Mouse (Mus musculus): ENCODE results near the gene Focad.

Focad gene

DNA sequence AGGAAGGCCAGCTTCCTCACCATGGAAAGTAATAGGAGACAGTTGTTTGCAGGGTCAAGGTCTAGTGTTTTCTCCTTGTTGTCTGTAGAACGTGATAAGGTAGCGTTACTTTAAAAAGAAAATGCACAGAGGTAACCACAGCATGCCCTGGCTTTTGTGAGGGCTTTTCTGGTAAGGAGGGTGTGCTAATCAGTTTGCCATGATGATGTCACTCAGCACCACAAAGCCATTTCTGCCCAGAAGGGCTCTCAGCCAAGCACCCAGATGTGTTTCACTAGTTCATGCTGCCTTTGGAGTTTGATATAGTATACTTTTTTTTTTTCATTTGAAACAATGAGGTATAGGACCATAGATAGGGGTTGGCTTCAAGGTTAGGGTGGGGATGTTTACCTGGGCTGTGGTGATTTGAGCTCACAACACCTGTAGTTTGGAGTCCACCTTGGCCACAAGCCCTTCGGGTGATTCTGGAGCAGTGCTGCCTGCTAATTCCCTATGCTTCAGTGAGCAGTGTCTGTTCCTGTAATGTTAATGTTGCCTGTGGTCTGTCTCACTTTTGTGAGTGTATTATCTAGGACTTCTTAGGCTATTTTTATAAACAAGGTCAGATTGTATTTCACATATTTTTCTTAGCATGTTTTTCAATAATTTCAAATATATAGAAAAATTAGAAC, 61.2 kb downstream of the Focad start:
- no peak for DNase-seq (ENCODE audit: low spot score)

DNA sequence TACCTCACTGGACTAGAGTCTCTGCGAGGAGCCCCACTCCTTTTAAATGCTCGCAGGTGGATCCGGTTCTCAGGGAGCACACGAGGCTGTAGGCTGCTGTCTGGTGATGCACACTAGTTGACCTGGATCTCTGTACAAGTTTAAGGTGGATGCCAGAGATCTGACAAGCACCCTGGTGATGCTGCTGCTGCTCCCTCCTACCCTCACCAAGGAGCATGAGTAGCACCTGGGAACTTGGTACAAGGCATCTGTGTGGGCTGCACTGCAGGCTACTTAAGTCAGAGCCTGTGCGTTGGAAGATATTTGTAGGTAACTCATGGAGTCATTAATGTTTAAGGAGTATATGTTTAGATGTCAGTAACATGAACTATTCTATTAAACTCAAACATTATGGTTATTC, 62.5 kb downstream of the Focad start:
- no peak for DNase-seq (ENCODE audit: low spot score)

DNA sequence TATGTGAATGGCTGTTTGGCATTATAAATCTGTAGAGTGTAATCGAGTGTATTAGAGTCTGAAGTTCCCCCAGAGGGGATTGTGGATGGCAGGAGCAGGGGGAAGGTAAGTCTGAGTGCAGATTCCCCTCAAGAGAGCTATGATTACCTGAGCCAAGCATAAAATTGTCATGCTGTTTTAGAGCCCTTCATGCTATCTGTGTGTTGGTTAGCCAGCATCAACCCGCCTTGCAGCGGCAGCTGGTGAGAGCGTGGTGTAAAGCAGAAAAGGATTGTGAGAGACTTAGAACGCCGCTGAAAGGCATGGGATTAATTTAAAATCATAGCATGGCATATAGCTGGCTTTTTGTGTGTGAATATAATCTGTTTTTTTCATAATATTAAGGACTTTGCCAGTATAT, 63.2 kb downstream of the Focad start:
- no peak for DNase-seq (ENCODE audit: low spot score)

DNA sequence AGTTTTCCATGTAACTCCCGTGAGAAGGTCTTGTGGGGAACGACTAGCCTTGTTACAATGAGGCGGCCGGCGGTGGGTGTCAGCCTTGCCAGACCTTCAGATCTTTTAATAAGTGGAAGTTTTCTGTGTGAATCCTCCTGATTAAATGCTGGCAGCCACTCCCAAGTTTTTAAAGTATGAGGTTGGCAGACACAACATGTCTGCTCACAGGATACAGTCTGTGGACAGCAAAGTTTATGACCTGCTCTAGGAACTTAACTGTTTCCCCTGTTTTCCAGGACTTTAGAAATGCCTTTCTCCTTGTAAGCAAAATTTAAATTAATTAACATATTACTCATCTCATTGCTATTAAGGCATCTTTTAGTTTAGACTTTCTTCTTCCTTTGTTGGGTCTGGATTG, 64.8 kb downstream of the Focad start:
- DNase-seq (ENCODE audit: low spot score), result no peak

DNA sequence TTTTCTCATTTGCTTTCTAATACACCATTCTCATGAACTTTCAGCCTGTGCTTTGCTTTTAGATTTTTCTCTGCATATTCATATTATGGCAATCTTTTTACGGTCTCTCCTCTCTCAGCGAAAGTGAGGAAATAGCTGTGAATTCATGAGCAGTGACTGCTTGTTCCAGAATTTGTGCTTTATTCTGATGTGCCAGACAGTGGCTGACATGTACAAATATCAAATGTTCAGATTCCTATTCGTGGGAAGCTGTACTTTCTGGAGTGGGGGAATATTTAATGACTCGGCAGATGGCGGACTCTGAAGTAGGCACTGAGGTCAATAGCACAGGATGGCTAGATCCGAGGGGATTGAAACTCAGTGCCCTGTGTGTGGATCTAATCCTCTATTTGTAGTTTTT, 65.3 kb downstream of the Focad start:
- no peak for DNase-seq (ENCODE audit: low spot score)

DNA sequence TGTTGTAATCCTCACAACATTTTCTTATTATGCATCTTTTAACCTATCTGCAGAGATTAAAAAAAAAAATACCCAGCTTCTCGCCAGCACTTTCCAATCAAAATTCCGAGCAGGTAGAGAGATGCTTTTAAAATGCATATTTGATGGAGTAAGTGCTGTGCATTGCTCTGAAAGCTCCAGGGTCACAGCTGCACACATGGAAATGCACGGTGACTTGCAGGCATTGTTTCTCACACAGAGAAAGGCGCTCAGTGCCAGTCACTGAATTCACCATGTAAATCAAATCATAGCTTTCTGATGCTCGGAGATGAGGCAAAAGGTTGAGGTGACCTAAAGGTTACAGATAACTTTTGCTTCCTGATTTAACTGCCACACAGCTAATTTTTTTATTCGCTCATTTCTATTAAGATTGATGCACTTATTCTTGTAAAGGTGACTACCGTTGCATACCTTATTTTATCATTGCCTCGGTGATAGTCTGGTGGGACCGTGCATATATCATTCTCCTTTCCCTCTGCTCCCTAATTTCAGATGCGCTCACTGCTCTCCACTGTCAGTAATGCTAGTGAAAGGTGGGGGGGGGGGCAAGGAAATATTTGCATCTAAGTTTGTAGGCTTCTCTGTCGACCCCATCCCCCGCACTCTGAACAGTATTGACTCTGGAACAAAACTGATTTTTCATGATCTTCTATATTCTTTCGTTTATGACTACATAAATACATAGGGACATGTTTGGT, 69.2 kb downstream of the Focad start:
- DNase-seq (ENCODE audit: low spot score), result no peak

DNA sequence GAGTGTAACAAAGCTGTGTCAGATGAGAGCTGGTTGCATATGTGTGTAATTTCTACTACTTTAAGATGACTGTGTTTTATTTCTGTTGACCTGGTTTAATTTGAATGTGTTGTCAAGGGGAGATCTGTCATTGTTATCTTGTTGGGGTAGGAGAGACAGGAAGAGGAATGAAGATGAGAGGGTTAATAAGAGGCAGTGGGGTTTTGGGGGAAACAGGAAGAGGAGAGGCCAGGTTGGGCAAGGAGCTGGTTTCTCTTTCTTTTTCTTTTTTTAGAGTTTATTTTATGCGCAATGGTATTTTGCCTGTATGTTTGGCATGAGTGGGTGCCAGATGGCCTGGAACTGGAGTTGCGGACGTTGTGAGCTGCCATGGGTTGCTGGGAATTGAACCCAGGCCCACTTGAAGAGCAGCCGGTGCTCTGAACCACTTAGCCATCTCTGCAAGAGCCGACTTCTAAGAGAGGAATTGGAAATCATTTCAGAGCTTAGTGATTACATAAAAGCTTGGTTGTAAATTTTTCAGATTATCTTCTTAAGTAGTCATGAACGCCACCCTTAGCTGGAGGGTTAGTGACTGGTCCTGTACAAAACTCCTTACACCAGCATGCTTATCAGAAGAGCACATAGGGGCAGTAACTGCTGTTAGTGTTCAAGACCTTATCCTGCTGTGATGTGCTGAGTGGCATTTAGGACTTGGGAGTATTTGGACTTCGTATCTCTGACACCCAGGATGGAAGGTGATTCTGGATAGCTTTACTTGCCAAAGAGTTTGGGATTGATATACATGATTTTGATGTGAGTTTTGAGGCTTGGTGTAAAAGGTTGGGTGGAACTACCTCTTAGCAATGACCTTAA, 72.8 kb downstream of the Focad start:
- no peak for DNase-seq (ENCODE audit: low spot score)

DNA sequence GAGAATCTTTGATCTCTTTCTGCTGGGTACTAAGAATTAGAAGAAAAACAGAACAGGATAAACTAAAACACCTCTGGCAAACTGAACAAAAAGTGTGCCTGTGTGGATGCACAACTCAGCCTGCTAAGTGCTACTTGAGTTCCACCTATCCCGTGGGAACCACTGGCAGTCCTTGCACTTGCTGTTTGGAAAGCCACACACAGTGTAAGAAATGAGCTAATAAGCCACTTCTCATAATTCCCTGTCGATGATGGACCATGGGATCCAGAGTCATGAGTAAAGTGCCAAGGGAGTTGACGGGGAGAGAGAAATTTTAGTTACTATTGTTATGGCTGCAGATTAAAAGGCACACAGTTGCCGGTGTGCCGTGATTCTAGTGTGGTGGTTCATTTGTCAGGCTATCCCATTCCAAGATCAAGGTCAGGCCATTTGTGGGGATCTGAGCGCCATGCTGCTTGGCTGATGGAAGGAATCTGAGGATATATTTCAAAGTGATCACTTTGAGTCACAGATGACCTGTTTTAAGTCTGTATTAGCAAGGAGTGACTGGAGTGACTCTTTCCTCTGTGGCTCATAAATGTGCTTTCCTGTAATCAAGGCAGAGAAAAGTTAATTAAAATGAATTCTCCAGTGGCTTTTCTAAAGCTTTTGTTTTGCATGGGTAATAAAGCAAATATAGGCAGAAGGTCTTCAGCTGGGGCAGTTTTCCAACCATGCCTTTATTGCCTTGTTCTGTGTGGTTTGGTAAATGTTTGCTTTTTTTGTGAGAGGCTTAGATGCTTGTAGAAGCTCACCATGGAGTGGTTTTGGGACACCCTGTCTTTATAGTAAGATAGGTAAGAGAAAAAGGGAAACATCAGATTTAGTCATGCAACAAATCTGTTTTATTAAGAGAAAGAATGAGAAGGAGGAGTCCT, 80.9 kb downstream of the Focad start:
- no peak for DNase-seq (ENCODE audit: low spot score)

DNA sequence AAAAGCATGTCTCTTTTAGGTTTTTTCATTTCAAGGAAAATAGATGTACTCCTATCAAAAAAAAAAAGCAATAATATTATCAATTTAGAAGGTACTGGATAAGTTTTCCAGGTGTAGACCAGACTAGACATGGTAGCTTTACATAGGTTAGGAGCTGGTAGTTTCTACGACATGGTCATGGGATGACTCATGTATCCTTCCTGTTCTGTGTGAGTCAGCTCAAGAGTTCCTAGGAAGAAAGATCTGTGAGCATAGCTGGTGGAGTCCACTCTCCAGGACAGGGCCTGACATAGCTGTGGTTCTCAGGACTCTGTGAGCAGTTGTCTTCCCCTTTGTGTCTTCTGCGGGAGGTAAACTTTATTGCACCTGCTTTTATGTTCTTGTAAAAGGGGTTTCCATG, 84.9 kb downstream of the Focad start:
- DNase-seq (ENCODE audit: low spot score), result no peak

DNA sequence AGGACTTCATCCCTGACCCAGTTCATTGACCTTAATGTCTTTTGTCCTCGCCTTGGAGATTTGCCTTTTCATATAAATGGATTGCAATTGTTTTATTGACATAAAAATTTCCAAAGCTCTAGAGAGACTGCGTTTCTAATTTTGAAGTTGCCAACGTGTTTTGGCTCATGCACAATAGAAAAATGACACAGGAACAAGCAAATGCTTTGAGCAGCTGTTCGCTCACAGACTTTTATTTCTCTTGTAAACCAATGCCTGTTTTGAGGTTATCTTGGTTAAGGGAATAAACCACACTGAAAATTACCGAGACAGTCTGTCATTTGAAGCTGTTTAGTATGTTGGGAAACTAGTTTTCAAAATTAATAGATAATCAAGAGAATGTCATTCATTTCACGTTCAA, 89.9 kb downstream of the Focad start:
- DNase-seq (ENCODE audit: low spot score), result peak; percentile 26

DNA sequence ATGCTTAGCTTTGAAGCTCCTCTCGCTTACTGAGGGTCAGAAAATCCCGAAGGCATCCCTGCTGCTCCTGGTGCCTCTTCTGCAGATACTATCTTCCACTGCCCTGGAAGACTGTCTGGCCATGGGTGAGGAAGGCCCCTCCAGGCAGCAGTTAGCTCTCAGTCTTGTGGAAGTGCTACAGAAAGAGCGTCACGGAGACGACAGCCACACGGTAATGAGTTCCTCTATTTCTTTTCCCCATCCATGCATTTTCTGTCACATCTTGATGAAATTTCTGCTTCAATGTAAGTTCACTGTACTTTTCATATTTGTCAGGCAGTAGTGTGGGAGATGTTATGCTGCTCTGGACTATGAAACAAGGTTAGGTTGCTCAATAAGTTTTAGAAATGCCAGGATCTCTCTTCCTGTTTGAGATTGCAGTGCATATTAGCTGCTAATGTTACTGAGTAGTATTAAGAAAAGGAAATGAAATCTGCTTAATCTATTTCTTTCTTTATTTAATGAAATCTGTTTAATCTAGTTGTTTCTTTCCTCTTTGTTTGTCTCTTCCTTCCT, 91.5 kb downstream of the Focad start:
- no peak for DNase-seq (ENCODE audit: low spot score)

DNA sequence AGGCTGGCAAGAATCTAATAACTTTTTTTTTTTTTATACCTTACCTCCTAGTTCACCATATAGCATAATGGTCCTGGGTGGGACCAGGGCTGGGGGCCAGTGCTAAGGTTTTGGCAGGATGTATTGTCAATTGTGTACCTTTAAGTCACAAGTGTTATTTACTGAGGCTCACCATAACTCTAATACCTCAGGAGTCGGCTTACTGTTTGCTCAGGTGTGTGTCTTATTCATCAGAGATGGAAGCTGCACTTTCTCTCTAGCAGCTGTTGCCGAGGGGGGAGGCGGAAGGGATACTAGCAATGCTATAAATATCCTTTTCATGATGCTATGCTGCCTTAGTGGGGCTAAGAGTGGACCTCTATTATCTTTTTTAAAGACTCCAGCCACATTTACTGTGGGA, 93.2 kb downstream of the Focad start:
- no peak for DNase-seq (ENCODE audit: low spot score)

DNA sequence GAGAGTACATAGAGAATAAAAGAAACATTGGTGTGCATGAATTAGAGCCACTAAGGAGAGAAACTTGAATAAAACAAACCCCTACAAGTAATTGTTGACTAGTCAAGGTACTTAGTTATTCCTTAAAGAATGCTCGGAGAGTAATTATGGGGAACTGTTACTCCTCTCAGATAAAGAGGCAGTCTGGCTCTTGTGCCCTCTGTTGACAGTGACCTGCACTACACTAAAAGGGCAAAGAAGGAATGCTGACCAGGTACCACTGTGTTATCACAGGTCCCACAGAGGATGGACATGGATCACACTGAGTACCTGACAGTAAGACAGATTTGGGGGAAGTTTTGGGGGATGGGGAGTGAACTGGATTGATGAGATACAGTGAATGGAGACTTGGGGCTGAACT, 95.1 kb downstream of the Focad start:
- DNase-seq (ENCODE audit: low spot score), result no peak

DNA sequence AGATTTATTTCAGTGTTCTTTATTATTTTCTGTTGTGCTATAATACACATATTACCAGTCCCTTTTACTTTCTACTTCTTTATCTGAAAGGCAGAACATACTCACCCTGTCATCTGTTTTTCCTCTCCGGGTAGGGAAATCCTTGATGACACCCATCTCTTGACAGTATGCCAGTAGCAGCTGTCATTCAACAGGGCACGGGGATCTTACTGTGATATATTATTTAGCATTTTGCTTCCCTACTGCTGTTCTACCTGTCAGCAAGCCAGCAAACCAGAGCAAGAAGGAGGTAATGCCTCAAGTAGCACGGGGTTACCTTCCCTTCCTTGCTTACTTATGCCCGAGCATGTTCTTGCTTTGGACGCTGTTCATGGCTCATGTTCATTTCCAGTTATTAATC, 99.8 kb downstream of the Focad start:
- no peak for DNase-seq (ENCODE audit: low spot score)

DNA sequence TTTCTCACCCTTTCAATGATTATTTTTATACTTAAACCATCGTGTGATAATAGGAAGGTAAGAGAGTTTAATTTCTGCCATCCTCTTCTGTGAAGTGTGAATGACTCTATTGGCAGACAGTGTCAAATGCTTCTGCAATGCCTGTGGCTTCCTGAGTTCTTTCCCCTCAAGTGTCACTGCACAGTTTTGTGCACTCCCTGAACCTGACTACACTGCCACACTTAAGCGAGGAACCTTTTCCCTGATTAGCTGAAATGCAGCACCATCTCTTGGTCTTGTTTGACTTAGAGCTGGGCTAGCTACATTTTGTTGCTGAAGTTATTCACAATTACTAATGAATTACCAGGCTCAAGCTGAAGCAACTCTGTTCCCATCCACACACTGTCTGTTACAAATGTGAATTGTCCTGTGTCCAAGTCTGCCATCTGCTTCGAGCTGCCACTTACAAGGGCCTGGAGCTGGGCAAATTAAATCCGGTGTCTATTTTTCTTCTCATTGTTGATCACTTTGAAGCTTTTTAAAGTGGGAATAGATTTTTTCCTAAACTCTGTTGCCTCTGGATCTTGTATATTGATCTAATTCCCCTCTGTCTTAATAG, 101.6 kb downstream of the Focad start:
- peak; percentile 75 for DNase-seq (ENCODE audit: low spot score)

DNA sequence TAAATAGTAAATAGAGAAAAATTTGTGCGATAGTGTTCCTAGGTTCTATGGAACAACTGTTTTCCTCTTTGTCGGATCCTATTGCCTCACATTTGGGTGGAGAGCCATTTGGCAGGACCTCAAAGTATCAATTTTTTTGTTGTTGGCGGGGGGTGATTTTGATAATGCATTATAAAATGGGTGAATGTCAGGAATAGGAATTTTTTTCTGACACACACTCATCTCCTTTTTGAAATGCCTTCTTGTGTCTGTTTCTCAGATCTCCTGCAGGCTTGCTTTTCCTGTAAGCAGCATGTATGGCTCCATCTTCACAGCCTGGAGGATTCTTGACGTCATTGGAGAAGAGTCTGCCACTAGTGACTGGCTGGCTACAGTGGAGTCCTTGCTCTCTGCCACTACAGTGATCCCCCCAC, 102.1 kb downstream of the Focad start:
- peak; percentile 26 for DNase-seq (ENCODE audit: low spot score)

DNA sequence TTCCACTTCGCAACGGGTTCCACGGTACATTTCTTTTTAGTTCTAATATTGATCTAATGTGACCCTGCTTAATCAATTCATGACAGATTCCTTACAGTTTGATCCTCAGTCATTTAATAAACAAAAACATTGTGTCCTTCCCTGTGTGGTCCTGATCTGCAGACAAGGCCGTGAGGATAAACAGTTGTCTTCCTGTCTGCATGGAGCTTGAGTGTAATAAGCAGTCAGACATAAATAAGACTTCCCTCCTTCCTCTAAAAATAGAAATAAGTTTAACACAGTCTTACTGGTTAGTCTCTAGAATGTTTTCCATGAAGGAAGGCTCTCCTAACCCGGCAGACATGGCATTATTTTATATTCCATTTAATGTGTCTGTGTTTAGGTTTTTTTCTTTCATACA, 102.8 kb downstream of the Focad start:
- DNase-seq (ENCODE audit: low spot score), result no peak

DNA sequence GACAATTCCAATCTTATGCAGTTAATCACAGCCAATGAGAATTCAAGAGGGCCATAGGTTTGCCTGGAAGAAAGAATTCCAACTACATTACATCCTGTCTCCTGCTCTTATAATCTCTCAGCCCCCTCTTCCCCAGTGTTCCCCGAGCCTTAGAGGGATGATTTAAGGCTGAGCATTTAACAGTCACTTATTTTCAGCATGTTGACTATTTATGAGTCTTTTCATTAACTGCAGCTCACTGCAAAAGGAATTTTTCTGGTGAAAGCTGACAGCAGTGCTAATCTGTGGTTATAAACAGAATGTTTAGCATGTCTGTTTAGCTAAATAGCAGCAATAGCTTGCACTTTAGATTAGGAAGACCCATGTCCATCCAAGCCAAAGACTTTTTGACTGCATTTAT, 104.8 kb downstream of the Focad start:
- no peak for DNase-seq (ENCODE audit: low spot score)

DNA sequence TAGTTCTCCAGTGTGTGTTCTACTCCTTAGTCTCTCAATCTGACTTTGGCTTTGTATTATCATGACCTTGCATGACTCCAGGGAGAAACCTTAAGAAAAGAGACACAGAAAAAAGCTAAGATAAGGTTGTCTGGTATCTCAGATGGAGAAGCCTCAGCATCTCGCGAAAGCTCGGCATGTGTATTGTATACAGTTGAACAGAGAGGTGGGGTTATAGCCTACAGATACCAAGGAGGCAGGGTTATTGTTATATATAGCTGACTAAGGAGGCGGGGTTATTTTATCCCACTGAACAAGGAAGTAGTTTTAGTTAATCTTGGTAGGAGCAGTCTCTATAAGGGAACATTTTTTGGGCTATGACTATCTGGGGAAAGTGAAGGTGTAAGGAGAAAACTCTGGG, 106.6 kb downstream of the Focad start:
- DNase-seq (ENCODE audit: low spot score), result no peak

DNA sequence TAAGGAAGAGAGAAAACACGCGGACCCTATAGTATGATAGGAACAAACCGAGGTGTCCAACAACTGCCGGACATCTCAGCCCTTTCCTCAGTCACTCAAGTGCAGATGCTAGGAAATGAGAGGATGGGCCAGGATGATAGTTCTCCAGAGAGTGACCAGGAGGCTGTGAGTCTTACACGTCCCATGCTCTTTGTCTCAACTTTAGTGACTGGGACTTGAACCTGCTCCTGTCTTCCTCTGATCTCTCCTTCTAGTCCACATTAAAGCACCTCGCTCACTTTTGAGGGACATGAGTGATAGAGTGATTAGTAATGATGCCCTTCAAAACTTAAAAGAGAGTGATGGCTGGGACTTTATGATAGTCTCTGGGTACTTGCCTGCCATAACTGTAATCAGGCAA, 114.2 kb downstream of the Focad start:
- no peak for DNase-seq (ENCODE audit: low spot score)

DNA sequence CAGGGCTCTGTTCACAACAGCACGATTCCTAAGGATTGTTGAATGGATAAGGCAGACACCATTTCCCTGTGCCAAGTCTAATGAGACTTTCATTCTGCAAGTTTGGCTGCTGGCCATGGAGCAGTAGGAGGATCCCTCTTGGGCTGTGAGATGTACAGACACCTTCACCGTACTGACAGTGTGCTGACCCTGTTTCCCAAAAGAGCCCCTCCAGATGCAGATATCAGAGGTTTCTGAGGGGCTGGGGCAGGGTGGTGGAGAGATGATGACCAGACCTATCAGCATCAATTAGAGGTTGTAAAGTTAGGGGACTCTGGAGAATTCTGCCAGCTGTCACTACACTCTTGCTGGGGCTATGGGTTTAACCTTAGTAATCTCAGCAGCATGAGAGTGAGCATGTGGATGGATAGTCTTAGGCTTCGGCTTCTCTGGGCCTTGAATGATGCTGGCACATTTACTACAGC, 115.0 kb downstream of the Focad start:
- DNase-seq (ENCODE audit: low spot score), result peak; percentile 53

Measured in layer of hippocampus, adult 11-12 months (tissue).